Mouse (Mus musculus): ENCODE measurements at regions not wholly inside any gene's neighbourhood (a gene's known extent, or its start where the extent isn't known, plus 50 kb on each side); places are given as distances from the start of the nearest gene placed in this dataset.
A peak's percentile ranks its signal among the peaks of the same experiment; 100 is the strongest.

DNA sequence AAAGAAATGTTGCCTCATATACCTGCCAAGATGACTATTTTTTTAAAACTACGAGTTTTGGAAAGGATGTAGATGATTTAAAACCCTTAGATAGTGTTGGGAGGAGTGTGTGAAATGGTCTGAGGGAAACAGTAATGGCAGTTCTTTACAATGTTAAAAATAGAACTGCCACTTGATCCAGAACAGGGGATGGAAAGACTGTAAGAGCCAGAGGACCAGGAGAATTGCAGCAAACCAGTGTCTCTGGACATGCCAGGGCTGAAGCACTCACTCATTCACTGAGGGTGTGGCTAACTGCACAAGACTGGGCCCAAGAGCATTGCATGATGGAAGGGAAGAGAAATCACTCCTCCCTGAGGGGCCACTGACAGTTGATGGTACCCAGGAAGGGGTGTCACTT, 53.9 kb upstream of the Rasgef1b start:
- DNase-seq, result no peak

GRCm38 (mm10) chr5:99785850-99786249, 57.0 kb upstream of the Rasgef1b start:
- peak in 1 of 2 experiments; percentile 46 for DNase-seq

DNA sequence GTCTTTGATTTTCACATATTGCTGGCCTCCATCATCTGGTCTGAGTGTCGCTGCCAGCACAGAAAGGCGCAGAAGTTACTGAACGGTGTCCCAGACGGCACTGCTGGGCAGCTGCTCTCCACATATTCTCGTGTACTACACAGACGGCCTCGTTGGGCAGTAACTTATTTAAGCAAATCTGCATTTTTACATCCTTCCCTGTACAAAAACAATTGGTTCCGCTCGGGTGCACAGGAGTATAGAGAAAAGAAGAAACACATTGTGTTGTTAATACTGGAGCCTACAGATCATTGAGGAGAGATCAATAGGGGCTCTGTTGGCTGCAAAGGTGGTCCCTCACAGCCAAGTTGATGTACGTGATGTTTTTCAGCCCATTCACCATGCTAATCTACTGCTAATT, 58.4 kb upstream of the Rasgef1b start:
- DNase-seq, result peak in 1 of 2 experiments; percentile 34

DNA sequence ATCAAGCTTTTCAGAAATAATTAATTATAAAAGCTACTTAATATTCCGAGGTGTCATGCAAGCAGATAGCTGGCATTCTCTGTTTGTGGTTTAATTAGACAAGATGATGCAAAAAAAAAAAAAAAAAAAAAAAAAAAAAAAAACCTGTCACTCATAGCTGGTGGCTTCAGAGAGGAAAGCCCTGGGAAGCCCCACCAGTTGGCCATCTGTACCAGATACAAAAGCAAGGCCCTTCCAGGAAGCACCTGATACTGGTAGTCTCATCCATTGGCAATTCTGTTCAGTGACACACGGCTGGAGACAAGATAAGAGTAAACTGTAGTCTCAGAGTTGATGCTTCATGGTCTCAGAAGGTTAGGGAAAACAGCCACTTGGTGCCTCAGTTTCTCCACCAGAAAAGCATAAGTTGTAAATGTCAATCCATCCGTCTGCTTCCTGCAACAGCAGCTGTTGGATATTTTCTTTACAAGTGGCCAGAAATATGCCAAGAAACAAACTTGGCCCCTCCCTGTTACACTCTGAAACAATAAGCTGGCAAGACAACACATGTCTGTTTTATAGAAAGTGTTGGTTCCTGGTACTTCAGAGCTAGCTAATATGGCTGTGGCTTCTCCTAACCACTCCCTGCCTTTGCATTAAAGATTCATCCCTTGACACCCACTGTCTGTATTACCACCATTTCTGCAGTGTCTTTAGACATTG, 59.0 kb upstream of the Rasgef1b start:
- no peak for DNase-seq

DNA sequence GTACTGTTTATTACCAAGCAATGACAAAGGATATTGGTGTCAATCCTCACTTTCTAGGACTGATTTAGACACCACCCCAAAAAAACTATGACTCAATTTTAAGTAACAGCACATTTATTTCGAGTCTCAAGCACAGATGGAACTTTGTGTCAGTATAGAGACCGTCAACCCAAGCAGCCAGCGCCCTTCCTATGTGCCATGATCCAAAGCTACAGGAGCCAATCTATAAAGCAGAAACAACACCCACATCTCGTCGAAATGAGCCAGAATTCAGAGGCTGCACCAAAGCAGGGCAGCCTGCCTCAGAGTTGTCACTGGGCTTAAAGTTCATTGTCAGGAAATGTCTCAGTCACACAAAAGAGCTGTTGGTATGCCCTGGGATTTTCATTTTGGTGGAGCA, 61.9 kb upstream of the Rasgef1b start:
- DNase-seq, result no peak

GRCm38 (mm10) chr5:99800543-99800942, 71.7 kb upstream of the Rasgef1b start:
- no peak for DNase-seq

DNA sequence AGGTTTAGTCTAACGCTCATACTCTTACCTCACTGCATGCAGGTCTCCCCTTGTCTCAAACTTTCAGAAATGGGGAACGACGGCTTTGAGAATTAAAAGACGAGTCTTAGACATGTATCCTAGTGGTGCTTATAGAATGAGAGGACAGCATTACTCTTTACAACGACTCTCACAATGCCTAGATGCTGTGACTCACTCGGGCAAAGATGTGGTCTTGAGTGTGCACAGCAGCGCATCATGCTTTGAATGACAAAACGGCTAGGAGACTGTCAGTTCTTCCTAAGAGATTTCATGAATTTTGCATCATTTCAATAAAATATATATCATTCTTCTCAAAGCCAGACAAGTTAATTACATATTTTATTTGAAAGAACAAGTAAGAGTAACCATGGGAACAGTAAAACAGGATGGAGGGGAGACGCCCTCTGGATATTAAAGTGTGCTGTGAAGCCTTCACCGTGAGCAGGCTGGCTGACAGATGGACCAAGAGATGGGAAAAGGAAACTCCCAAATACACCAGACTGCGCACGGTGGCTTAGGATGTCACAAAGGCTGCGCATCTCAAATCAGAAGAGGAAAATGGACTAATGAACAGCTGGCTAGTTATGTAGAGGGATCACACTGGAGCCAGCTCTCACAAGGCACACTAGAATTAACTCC, 73.1 kb upstream of the Rasgef1b start:
- DNase-seq, result peak; percentile 51

DNA sequence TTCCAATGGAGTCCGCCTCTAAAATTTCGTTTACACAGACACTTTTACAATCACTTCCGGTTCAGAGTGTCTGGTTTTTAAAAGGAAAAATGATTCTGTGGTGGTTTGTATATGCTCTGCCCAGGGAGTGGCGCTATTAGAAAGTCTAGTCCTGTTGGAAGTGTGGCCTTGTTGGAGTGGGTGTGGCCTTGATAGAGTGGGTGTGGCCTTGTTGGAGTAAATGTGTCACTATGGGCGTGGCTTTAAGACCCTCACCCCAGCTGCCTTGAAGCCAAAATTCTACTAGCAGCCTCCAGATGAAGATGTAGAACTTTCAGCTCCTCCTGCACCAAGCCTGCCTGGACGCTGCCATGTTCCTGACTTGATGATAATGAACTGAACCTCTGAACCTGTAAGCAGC, 79.2 kb upstream of the Vamp9 start:
- no peak for DNase-seq

DNA sequence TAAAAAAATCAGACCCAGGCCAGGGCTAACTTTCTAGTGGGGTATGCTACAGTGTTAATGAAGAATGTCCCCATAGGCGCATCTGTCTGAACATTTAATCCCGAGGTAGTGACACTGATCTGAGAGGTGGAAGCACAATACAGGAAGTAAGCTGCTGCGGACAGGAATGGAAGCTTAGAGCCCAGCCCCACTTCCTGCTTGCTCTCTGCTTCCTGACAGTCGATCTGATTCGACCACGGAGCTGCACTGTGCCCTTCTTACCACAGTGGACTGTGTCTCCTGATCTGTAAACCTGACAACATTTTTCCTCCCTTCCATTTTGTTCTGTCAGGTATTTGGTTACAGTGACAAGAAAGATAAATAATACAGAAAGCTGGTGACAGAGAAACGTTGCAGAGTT, 77.5 kb upstream of the Vamp9 start:
- DNase-seq, result no peak

GRCm38 (mm10) chr5:99838236-99838775, 67.7 kb upstream of the Vamp9 start:
- DNase-seq, result no peak

DNA sequence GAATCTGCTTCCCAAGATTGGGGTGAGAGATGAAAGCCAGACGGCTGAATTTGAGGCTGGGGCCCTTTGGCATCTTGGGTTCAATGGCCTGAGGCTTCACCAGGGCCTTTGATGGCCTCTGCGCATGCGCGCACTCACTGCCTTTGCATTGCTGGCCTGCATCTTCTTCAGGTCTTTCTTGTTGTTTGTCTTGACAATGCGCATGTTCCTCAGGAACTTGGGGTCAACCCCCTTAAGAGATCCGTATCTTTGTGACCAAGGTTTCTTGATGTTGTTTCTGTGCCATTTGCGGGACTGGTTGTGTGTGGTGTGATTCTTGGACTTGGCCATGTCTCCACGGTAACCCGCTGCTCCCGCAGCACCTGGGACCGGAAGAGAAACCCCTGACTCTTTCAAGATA, 66.4 kb upstream of the Vamp9 start:
- no peak for DNase-seq

DNA sequence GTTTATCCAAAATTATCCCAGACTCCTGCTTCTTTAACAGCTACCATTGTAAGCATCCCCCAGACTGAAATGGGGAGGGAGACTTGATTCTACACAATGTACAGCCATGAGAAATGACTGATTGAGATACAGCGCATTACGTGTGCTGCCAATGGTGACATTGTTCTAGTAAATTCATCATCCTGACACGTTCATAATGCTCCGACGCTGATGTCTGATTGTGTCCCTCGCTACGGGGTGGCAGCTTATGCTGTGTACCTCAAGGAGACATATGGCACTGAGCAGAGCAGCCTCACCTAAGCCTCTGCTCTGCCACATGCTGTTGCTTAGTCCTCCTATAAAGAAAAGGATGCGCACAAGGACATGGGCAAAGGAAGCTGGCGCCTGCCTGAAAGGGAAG, 65.2 kb upstream of the Vamp9 start:
- DNase-seq, result no peak

DNA sequence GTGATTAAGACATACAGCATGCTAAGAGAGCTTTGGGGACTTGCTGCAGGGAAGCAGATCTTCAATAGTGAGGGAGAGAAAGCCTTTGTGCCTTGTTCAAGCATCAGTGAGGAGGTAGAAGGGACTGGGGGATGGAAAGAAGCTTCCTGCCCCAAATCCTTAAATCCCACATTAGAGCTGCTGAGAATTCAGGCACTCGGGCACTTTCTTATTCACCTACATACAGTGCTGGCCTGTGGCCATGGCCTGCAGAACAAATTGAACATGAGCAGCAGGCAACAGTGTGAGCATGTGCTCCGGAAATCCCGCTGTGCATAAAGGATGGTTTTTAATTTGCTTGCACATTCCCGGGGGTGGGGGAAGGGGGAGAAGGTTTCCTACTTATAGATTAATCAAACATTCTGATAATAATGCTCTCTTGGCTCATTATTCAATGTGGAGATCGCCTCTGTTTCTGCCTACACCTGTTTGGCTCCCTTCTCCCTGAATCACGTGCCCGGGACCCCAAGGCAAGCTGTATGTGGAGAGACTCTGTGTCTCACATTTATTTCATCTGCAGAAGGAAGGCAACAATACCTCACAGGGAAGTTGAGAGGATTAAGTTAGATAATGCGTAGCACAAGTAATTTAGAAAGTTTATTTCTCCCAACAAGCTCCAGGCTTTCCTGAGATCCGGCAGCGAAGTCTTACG, 60.3 kb upstream of the Vamp9 start:
- peak; percentile 53 to 63 for DNase-seq

- no peak for DNase-seq
Measured at GRCm38 (mm10) chr5:99848158-99848988, 57.7 kb upstream of the Vamp9 start.

GRCm38 (mm10) chr5:99849001-99849400, 57.1 kb upstream of the Vamp9 start:
- no peak for DNase-seq

DNA sequence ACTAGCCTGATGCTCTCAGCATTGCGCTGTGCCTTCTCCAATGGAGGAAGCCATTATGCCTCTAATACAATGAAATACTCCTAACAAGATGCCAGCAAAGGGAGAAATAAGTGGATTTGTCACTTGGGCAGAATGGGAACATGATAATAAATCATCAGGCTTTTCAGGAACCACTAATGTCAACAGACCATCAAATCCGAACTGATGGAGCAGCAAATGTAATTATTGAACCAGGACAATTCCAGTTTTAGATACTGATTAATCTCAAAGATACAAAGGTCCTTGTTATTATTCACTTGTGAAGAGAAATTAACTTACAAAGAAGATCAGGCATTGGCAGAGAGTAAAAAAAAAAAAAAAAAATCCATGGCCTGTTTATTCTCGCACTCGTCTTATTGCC, 53.7 kb upstream of the Vamp9 start:
- no peak for DNase-seq

All from cerebellum, postnatal 14 days (tissue).